Mouse (Mus musculus) brain, embryonic 14.5 days (tissue): ENCODE measurements around the gene Chd1l.

ENCODE experiments used
- CTCF ChIP-seq: fragments of 200-500 bp; IDR thresholded peaks from 2 replicates; pipeline ENCODE4 v1.5.1; 2012; ENCODE audit warnings: inconsistent platforms, mild to moderate bottlenecking, moderate library complexity, borderline replicate concordance; ENCODE audit not compliant: insufficient read depth, insufficient read length; ENCODE audit errors: extremely low read depth
- POLR2A ChIP-seq: fragments of 200-500 bp; IDR thresholded peaks from 2 replicates; pipeline ENCODE4 v1.6.1; 2012; ENCODE audit warnings: mild to moderate bottlenecking, inconsistent platforms, borderline replicate concordance; ENCODE audit not compliant: poor library complexity, insufficient read depth, insufficient read length, severe bottlenecking; ENCODE audit errors: extremely low read depth

GRCm38 (mm10) chr3:97659746-97660145, 49.7 kb upstream of the Chd1l start:
- TF ChIP-seq POLR2A (no peak), CTCF (no peak)
